Mouse (Mus musculus) small intestine, adult 2 months (tissue): Measurements from ENCODE around the gene Tm9sf4.

Source experiments
- CTCF ChIP-seq: fragments of 200-500 bp; IDR thresholded peaks from 2 replicates; pipeline ENCODE4 v1.5.1; 2012; ENCODE audit warnings: low read depth, mild to moderate bottlenecking, control low read depth, inconsistent platforms, low read length, moderate library complexity, mixed read lengths; ENCODE audit not compliant: insufficient replicate concordance, insufficient read length; ENCODE audit errors: extremely low read depth
- POLR2A ChIP-seq: fragments of 200-500 bp; IDR thresholded peaks from 2 replicates; pipeline ENCODE4 v1.6.1; 2012; ENCODE audit warnings: low read depth, mild to moderate bottlenecking, control low read depth, inconsistent platforms, low read length, moderate library complexity

DNA sequence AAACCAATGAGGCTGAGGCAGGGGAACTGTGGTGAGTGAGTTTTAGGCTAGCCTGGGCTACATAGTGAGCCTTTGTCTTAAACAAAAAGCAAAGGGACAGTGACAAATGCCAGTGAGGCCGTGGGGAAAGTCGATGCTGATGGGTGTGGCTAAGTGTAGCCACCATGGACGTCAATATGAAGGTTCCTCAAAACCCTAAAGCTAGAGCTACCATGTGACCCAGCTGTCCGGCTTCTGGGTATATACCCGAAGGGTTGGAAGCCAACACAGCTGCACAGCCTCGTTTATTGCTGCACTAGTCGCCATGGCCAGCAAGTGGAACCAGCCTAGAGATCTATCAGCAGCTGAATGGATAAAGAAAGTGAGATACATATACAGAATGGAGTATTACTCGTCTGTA, 41.0 kb upstream of the Tm9sf4 start:
- no peak for TF ChIP-seq POLR2A
- TF ChIP-seq CTCF: no peak
